Mouse (Mus musculus) ES-E14 (cell line): Measurements from ENCODE around the gene Tnfrsf4.

ENCODE experiments used
- CHD2 ChIP-seq: IDR thresholded peaks from 2 replicates; pipeline ENCODE4 v1.6.1; 2014; ENCODE audit warnings: mild to moderate bottlenecking, low read depth, low read length, inconsistent platforms
- HCFC1 ChIP-seq: IDR thresholded peaks from 2 replicates; pipeline ENCODE4 v1.6.1; 2012; ENCODE audit warnings: low read length, inconsistent platforms, borderline replicate concordance; ENCODE audit not compliant: insufficient read depth

GRCm38 (mm10) chr4:156021381-156021780, 7.7 kb downstream of the Tnfrsf4 start:
- TF ChIP-seq CHD2 (no peak), HCFC1 (no peak)
